Mouse (Mus musculus): ENCODE results near the gene 4930519P11Rik.

GRCm38 (mm10) chr2:154621684-154622083 is 8.4 kb upstream of the 4930519P11Rik start:
- TF ChIP-seq CTCF (IDR thresholded peaks at IDR 0.05; ENCODE audit: low read depth) (peak; percentile 35), EP300 (IDR thresholded peaks at IDR 0.05; ENCODE audit: low read depth) (no peak)
